Mouse (Mus musculus): ENCODE data around the gene Rgs11.

DNA sequence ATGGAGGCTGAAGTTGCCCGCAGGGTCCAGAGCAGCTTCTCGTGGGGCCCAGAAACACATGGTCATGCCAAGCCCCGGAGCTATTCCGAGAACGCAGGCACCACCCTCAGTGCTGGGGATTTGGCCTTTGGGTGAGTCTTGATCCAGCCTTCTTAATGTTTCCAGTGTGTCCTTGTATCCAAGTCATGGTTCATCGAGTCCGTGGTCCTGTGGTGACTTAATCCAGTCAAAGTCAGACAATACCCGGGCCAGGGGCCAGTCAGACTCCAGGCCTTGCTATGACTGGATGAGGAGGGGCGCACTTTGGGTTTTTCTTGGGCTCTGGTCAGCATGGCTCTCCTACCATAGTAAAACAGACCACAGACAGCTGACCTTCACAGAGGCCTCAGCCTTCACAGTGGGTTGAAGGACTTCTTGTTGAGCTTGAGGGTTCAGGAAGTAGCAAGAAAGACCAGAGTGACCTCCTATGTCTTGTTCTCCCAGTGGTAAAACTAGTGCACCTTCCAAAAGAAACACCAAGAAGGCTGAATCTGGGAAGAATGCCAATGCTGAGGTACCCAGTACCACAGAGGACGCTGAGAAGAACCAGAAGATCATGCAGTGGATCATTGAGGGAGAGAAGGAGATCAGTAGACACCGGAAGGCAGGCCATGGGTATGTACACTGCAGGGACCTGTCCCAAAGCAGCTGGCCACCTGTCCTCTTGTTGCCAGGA lies 14.5 kb upstream of the Rgs11 start:
- TF ChIP-seq GATA1 (IDR thresholded peaks at IDR 0.05; ENCODE audit: borderline replicate concordance, low read length): no peak
- TF ChIP-seq FLI1 (IDR thresholded peaks at IDR 0.05; ENCODE audit: low read length): no peak

All from megakaryocyte, embryonic 14.5 days (primary cell).